Mouse (Mus musculus) pancreas, adult 10 weeks (tissue): ENCODE measurements around the gene Gm340. TPM values are rescaled to one million over a fixed set of nuclear protein-coding genes. Genes with fewer than 3 reads are reported as not detected.

Source experiments
- polyA plus RNA-seq: library from polyadenylated mRNA; stranded (reverse); fragments of 350-450 nt; fragmentation: Illumina TruSeq; extraction: RNeasy Lipid Tissue Mini Kit (QIAGEN cat#74804); gene quantifications from one replicate; pipeline ENCODE4 v1.2.3, GENCODE M21; 2015; ENCODE audit warnings: low read depth, low replicate concordance; ENCODE audit not compliant: insufficient read depth

Gene Gm340
- polyA plus RNA-seq, result 0.78 TPM

DNA sequence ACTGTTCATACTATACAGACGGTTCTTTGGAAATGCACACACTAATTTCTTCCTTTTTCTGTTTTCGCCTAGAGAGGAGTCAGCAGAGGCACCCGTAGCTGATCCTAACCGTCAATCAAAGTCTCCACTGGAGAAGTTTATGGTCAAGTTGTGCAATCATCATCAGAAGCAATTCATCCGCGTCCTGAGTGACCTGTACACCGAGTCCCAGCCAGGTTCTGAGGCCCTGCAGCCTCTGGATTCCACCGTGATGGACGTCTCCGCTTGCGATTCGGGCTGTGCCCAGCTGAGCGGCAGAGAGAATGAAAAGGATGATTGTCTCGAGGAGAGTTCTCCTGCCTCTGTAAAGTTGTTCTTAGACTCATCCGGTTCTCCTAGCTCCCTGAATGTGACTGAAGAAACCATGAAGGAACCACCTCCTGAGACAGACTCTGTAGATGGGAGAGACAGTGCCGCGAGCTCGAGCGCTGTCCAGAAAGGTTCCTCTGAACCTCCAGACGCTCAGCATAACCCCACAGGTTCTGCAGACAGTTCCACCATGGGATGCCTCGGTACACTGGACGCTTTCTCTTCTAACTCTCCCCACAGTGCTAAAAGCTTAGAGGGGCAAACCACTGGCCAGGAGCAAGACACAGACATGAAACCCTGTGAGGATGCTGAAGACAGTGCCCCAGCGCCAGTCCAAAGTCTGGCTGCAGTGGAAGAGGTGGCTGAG, at the start of gene Gm340:
Gene Gm340, plus strand, starts transcription at position 665 of the 715 bp plus-strand sequence.

Other genes starting within 250 kb of the Gm340 start
- gene Pik3ap1, start 197.3 kb upstream of the Gm340 start, polyA plus RNA-seq, result 8.7 TPM
- 1.8 TPM for gene Lcor, start 99.7 kb upstream of the Gm340 start, polyA plus RNA-seq
- gene Slit1, start 161.3 kb downstream of the Gm340 start, polyA plus RNA-seq, result not detected
- 0.59 TPM for gene Arhgap19, start 219.7 kb downstream of the Gm340 start, polyA plus RNA-seq
- 2.3 TPM for gene Frat1, start 247.6 kb downstream of the Gm340 start, polyA plus RNA-seq